Mouse (Mus musculus) lung, adult 2 months (tissue): ENCODE results near the gene Mmgt1. TPM values are rescaled to one million over a fixed set of nuclear protein-coding genes. Genes with fewer than 3 reads are reported as not detected.

Source experiments
- DNase-seq: peaks from one replicate; pipeline ENCODE4 v3.0.0; 2022
- H3K4me1 ChIP-seq: fragments of 200-500 bp; 2 replicates; pipeline ENCODE4 v1.6.1; 2011; ENCODE audit warnings: low read length; ENCODE audit not compliant: control insufficient read depth, insufficient read depth
- H3K4me3 ChIP-seq: fragments of 200-500 bp; replicated peaks from 2 replicates; pipeline ENCODE3; 2011; ENCODE audit warnings: low read depth, mild to moderate bottlenecking, control low read depth, low read length; ENCODE audit errors: extremely low read depth
- CTCF ChIP-seq: fragments of 200-500 bp; IDR thresholded peaks from 2 replicates; pipeline ENCODE4 v1.5.1; 2011; ENCODE audit warnings: mild to moderate bottlenecking, low read length, control low read depth; ENCODE audit not compliant: insufficient read depth
- POLR2A ChIP-seq: fragments of 200-500 bp; IDR thresholded peaks from 2 replicates; pipeline ENCODE4 v1.6.1; 2011; ENCODE audit warnings: low read depth, mild to moderate bottlenecking, control low read depth, low read length, borderline replicate concordance; ENCODE audit errors: extremely low read depth
- WGBS: fragments of 180-500 bp; shearing (Covaris S2); methylation state at CpG from one replicate; pipeline ENCODE4 v1.1.7; 2018; 5-methylcytosine and 5-hydroxymethylcytosine counted together
- polyA plus RNA-seq: library from polyadenylated mRNA; depleted of rRNA; stranded (reverse); fragments of >200 nt; gene quantifications from 2 replicates; pipeline ENCODE4 v1.2.3, GENCODE M21; 2012; rRNA removed

Mmgt1 gene
- polyA plus RNA-seq, 1 experiment = 8.3 TPM

DNA sequence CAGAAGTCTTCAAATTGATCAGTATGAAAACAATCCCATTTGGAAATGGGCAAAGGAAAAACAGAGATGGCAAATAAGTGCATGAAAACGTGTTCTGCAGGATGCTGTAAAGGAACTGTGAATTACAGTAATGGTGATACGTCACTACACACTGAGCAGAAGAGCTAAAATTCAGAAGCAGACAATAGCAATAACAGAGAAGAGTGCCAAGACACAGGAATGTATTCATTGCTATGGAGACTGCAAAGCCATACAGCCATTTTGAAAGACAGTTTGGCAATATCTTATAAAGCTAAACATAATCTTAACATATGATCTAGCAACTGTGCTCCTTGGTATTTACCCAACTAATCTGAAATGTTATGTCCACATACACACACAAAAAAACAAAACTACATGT is 19.7 kb downstream of the Mmgt1 start:
- 67% methylated on average over 2 of the region's 2 CpGs for WGBS
- H3K4me3 ChIP-seq = no peak overlapping the region
- TF ChIP-seq CTCF (no peak), POLR2A (no peak)
- no peak for DNase-seq
- no peaks in the 10 kb centered on the region for H3K4me1 ChIP-seq

DNA sequence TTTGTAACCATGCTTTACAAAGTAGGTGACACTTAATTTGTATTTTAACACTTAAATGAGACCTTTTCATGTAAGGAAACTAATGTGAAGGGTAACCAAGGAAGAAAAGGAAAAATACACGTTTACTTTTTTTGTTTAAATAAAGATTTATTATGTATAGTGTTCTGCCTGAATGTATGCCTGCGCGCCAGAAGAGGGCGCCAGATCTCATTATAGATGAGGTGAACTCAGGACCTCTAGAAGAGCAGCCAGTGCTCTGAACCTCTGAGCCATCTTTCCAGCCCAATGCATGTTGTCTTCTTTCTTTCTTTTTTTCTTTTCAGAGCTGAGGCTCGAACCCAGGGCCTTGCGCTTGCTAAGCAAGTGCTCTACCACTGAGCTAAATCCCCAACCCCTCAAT is 25.4 kb downstream of the Mmgt1 start:
- WGBS = 26% methylated on average over 6 of the region's 6 CpGs
- H3K4me3 ChIP-seq = no peak overlapping the region
- DNase-seq = peak; percentile 9
- H3K4me1 ChIP-seq = no peaks in the 10 kb centered on the region
- TF ChIP-seq POLR2A = no peak
- peak; percentile 48 for TF ChIP-seq CTCF

DNA sequence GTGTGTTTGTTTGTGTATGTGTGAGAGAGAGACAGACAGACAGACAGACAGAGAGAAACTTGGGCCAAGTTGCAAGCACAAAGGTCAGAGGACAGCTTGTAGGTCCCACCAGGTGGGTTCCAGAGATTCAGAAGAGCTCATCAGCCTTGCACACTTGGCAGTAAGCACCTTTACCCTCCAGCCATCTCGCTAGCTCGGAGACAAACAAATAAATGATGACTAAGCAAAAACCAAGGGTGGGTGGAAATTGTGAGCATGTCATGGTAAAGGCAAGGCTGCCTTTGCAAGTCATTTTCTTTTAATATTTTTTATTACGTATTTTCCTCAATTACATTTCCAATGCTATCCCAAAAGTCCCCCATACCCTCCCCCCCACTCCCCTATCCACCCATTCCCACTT is 44.3 kb downstream of the Mmgt1 start:
- no peak overlapping the region for H3K4me3 ChIP-seq
- TF ChIP-seq CTCF = no peak
- 73% methylated on average over 3 of the region's 3 CpGs for WGBS
- no peak for DNase-seq
- H3K4me1 ChIP-seq = no peaks in the 10 kb centered on the region

DNA sequence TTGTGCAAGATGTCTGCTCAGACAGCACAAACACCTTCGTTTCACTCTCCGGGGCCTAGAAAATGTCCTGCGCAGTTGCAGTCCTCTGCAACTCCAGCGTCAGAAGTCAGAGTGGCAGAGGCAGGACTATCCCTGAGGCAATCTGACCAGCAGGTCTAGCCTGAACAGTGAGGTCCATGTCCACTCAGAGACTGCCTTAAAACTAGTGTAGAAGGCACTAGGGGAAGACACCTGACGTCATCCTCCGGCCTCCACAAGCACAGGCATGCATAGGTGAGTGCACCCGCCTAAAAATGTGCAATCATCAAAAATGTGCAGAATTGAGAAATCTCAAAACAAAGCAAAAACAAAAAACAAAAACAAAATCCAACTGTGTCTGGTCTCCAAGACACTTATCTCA is 48.4 kb downstream of the Mmgt1 start, which contains the start of gene Gm648:
TSS of gene Gm648 (minus strand) at position 101 of the 400 bp plus-strand sequence.
- Histone ChIP-seq H3K4me1 (no peaks in the 10 kb centered on the region), H3K4me3 (no peak within 1 kb of the TSS)
- no peak for DNase-seq
- 80% methylated on average over 7 of the region's 7 CpGs for WGBS
- TF ChIP-seq CTCF (no peak), POLR2A (no peak)

DNA sequence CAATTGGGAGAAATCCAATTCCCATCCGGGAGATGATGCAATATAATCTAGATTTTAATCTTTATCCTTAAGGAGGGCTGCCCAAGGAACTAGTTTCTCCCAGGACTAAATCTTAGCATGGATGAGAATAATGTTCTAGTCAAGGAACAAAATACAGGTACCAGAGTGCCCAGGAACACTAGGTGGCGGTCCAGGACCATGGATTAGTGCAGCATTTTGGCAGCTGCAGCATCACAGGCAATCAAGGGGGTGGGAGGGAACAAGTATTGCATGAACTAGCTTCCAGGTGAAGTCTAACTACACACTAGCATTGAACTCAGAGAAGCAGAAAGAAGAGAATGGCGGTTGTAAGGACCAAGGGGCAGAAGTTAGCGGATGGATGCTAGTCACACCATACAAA is 60.7 kb downstream of the Mmgt1 start:
- H3K4me1 ChIP-seq = no peaks in the 10 kb centered on the region
- DNase-seq = peak; percentile 5
- no peak for TF ChIP-seq POLR2A
- peak; percentile 39; the same call in 1 of the 2 replicates for TF ChIP-seq CTCF
- no peak overlapping the region for H3K4me3 ChIP-seq
- WGBS = 46% methylated on average over 4 of the region's 4 CpGs

Other genes starting within 250 kb of the Mmgt1 start
- 1.1 and 1.4 TPM in 2 replicates for gene Smim10l2a, start 223.5 kb downstream of the Mmgt1 start, polyA plus RNA-seq
- not detected in 2 replicates for gene Gm2174, start 150.1 kb downstream of the Mmgt1 start, polyA plus RNA-seq
- gene Ints6l, start 143.2 kb downstream of the Mmgt1 start, polyA plus RNA-seq = 15.4 and 24.4 TPM in 2 replicates
- gene Gm10477, start 73.3 kb downstream of the Mmgt1 start, polyA plus RNA-seq = not detected in 2 replicates
- not detected in 2 replicates for gene Gm648, start 48.5 kb downstream of the Mmgt1 start, polyA plus RNA-seq
- 29.7 and 29.9 TPM in 2 replicates for gene Slc9a6, start 11.7 kb upstream of the Mmgt1 start, polyA plus RNA-seq
- 559 and 762 TPM in 2 replicates for gene Fhl1, start 133.7 kb upstream of the Mmgt1 start, polyA plus RNA-seq
- 0.09 and 0.19 TPM in 2 replicates for gene Map7d3, start 224.3 kb upstream of the Mmgt1 start, polyA plus RNA-seq